Mouse (Mus musculus) heart, postnatal 4 days (tissue): ENCODE results near the gene 1600002K03Rik. TPM values are rescaled to one million over a fixed set of nuclear protein-coding genes. Genes with fewer than 3 reads are reported as not detected.
"Not testable (repeated sequence)": the region's sequence is repeated elsewhere in the genome, so short reads cannot be mapped to it uniquely, and the experiment has no call there.

Experiments used
- DNase-seq: peaks from one replicate; pipeline ENCODE4 v3.0.0; 2021
- total RNA-seq, 2 experiments: library from RNA; stranded (reverse); gene quantifications; 2 replicates each; pipeline ENCODE4 v1.2.3; 2021

The 1600002K03Rik gene
- total RNA-seq, 2 experiments from 2014 or later: 1.9 to 4.9 TPM

DNA sequence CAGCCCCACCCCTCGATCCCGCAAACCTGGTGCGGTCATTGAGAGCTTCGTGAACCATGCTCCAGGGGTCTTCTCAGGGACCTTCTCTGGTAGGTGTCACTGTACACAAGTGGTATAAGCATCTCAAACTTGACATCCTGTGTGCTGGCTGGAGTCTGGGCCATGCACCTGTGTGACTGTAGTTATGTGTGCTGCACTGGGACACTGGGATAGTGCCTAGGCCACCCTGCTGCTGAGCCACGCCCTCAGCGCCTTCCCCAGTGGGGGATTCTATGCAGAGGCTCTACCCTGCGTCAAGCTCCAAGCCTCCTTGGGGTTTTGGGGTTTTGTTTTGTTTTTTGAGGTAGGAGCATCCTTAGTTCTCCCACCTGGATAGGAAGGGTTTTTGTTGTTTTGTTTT, 18.4 kb upstream of the 1600002K03Rik start:
- DNase-seq: no peak

DNA sequence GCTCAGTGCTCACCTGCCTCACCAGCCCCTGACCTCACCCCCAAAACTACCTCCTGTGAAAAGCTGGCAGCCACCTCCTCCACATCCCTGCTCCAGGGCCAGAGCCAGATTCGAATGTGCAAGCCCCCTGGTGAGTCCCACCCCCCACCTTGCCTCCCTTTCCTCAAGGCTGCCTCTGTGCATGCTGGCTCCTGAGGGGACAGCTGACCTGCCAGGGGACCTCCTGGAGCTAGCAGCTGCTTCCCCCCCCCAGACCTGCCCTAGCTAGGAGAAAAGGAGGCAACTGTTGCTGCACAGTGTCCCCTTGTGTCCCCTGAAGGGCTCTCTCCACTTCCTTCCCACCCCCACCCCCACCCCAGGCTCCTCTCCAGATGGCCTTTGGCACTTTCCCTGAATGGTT, 17.5 kb upstream of the 1600002K03Rik start:
- no peak for DNase-seq

DNA sequence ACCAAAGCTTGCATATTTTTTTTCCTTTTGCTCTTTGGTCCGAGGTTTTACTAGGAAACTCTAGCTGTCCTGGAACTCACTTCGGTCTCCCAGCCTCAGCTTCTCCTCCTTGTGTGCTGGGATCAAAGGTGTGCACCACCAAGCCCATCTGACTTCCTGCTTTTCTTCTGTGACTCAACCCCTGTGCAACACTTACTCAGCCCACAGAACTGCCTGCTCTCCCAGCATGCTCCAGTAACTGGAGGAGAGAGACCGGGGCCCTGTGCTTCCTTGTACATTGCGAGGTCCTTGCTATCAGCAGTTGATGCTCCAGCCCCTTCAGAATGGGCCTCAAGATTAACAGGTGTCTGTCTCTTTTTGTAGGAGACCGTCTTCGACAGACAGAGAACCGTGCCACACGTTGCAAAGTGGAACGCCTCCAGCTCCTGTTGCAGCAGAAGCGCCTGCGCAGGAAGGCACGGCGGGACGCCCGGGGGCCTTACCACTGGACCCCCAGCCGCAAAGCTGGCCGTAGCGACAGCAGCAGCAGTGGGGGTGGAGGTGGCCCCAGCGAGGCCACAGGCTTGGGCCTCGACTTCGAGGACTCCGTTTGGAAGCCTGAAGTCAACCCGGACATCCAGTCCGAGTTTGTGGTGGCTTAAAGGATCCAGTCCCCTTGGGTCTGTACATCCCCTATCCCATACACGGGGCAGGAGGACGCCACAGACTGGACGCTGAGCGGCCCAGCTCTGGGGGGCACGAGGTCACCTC, 16.6 kb upstream of the 1600002K03Rik start:
- no peak for DNase-seq

DNA sequence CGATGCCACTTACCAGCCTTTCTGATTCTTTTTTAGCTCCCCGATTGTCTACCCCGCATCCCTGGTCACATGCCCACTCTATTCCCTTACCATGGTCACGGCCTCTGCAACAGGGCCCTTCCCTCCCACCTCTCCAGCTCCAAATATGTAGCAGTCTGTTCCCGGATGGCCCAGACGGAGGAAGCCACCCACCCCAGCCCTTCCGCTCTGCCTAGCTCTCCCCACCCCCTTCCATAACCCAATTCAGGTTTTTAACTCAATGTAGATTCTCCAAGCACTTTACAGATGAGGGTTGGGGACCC, 16.0 kb upstream of the 1600002K03Rik start:
- DNase-seq: peak; percentile 59

DNA sequence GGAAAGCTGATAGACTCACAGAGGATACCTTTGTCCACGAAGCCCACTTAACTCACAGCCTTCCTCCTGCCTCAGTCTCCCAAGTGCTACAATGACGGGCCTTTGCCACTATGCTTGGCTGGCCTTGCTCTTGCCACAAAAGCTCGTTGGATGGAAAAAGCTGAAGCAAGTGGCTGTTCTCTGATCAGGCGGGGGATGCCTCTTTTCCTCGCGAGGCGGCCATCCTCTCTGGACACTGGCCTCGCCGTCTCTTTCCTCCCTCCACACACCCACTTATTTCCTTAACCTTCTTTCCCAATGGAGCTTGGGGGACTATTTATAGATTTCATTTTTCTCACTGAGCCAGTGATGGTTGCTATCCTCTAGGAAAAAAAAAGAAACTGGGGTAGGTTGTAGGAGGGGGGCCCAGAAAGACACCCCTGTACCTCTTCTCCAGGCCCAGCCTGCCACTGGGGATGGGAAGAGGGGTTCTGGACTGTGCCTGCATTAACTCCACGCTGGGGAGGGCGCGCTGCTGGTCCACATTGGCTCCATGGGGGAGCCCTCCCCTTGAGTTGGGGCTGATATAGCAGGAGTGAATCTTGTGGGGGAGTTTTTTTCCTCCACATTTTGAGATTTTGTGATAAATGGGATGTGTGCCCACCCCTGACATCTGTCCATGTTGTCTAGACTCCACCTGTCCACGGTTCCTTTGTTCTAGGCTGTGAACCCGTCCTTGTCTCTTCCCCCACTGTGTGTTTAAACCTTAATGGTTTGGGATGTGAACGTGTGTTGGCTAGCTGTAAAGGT, 15.4 kb upstream of the 1600002K03Rik start:
- DNase-seq: no peak

- peak; percentile 76 for DNase-seq
Observed at GRCm38 (mm10) chr10:80158307-80158986, 14.3 kb upstream of the 1600002K03Rik start.

DNA sequence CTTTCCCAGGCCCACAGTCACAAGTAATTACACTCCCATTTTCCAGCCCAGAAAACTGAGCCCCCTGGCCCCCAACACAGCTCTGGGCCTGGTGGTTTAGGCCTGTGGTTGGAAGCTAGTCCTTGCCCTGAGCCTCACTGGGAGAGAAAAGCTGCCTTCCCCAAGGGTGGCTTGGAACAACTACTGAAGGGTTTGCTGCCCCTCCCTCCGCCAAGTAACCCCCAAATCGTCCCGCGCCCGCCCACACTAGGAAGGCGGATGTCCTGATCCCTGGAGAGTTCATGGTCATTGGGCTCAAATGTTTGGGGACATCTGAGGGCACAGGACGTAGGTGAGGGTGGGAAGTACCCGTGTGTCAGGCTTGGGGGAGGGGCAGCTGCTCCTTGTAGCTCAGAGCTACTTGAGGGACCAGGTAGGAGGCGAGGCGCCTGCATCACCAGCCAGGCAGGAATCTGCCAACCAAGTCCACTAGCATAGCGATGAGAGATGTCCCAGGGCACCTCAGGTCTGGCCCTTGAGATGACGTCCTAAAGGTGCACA, 13.7 kb upstream of the 1600002K03Rik start:
- peak; percentile 67 for DNase-seq

DNA sequence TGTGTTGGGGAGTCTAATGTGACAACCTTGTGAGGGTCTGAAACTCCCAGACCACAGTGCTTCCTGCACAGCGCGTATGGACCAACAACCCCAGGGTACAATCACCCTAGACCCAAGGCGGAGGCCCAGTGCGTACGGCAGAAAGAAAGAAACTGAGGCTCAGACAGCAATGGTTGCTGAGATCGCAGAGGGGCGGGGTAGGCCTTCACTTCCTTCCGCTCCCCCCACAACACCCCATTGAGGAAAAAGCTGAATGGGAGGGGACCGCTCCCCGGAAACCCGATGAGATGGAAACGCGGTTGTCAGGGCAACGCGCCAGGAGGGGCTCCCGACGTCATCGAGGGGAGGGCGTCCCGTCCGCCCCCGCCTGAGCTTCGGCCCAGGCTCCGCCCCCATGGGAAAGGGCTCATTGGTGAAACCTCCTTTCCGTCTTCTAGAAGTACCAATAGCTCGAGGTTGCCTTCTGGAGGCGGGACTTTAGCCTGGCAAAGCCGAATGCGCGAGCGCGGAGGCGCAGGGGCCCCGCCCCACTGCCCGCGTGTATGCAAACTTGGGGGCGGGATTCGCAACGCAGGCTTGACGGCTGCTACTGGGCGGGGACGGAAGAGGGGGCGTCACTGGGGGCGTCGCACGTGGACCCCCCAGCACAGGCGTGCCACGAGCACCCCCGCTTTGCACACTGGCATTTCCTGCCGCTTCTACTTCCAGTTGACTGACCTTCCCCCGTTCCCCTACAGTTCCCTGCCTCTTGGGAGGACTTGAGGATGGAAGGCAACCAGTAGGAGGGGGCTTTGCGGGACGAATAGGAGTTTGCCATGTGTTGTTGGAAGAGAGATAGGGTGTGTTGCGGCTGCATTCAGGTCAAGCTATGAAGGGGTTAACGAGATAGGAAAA, 12.9 kb upstream of the 1600002K03Rik start:
- DNase-seq: peak; percentile 99

DNA sequence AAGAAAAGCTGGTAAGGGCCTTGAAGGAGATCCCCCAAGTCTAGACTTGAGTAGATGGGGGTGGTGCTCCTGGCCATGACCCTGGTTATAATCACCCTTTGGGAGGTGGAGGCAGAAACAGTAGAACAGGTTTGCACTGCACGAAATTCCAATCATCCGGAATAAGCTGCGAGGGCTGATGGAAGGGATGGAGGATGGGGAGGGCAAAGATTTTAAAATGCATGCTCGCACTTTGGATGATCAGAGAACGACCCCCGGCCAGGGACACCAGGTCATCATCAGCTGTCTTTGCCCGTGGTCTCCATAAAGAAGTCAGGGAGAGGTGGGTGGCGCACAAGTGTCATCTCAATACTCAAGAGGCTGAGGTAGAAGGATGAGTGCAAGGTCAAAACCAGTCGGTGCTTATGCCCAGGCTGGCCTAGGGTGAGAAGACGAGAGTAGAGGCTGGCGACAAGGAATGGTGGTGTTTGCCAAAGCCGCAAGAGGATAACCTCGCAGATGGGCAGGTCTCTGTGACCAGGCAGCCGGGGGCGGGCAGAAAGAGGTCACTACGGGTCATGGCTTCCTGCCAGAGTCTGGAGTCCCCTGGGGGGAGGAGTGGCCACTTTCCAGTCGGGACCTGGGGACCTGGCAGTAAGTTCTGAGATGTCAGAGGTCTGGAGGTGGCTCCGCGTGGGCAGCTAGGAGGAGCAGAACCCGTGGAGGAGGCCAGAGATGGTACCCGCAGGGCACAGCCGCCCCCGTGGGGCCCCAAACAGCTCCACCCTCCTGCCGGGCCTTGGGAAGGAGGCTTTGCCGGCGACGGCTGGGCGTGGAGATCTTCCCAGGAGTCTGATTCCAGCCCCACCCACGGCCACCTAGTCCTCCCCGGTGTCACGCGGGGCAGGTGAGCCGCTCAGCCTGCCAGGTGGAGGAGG, 12.0 kb upstream of the 1600002K03Rik start:
- DNase-seq: peak; percentile 93

- peak; percentile 49 for DNase-seq
Observed at GRCm38 (mm10) chr10:80161522-80162242, 11.1 kb upstream of the 1600002K03Rik start.

GRCm38 (mm10) chr10:80162243-80162608, 10.5 kb upstream of the 1600002K03Rik start:
- no peak for DNase-seq

GRCm38 (mm10) chr10:80162716-80163299, 9.9 kb upstream of the 1600002K03Rik start:
- peak; percentile 13 for DNase-seq

GRCm38 (mm10) chr10:80163721-80164120, 9.0 kb upstream of the 1600002K03Rik start:
- DNase-seq: peak; percentile 53

- peak; percentile 52 for DNase-seq
Observed at GRCm38 (mm10) chr10:80164161-80164997, 8.4 kb upstream of the 1600002K03Rik start.

DNA sequence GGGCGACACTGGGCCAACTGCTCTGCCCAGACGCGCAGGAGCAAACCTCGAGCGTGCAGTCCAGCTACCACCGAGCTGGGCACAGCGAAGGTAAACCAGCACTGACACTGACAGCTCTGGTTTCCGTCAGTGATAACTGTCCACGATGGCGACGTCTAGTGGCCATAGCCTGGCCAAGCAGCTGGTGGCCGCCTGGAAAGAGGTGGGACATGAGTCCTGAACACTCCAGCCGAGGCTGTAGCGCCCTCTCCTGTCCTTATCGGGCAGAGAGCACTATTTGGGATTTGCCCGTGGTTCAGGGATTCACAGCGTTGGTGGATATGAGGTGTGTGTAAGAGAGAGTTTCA, 7.8 kb upstream of the 1600002K03Rik start:
- peak; percentile 99 for DNase-seq

DNA sequence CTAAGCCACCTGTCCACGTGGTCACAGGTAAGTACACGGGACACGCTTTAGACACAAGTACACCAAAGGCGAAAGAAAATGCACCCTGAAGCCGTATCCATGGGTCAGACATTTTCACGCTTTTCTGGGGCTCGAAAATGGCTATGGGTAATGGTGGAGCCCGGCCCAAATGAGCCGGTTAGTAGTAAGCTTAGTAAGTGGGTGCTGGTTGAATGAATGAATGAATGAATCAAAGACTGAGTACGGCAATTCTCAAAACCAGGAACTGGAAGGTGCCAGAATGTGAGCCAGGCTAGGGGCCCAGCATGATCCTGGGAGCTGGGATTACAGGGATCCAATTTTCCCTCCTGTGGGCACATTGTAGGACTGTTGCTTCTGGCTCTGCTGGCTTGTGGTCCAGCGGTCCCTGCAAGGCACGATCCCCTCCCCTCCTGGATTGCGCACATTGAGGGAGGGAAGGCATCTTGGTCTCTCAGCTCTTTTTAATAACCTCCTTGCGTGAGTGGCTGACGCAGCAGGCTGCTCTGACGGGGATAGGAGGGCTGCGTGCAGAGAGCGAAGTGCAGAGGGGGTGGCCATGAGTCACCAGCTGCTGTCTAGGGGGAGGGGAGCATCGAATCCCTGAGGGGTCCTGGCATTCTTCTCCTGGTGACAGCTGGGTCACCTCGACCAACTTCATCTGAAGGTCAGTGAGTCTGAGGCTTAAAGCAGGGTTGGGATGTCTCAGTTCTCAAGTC, 7.2 kb upstream of the 1600002K03Rik start, which contains the start of gene Cirbp:
Gene Cirbp (plus strand): TSS at position 594 of the 737 bp plus-strand sequence.
- DNase-seq: peak; percentile 75

DNA sequence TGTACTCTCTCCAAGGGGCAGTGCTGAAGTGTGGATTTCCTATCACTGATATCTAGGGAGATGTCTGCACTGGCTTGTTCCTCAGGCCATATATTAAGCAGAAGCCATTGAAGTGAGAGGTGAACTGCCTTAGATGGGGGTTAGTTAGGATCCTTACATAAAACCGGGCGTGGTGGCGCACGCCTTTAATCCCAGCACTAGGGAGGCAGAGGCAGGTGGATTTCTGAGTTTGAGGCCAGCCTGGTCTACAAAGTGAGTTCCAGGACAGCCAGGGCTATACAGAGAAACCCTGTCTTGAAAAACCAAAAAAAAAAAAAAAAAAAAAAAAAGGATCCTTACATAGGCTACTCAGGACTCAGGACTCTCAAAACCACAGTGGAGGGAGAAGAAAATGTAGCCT, 6.6 kb upstream of the 1600002K03Rik start:
- not testable (repeated sequence) for DNase-seq

DNA sequence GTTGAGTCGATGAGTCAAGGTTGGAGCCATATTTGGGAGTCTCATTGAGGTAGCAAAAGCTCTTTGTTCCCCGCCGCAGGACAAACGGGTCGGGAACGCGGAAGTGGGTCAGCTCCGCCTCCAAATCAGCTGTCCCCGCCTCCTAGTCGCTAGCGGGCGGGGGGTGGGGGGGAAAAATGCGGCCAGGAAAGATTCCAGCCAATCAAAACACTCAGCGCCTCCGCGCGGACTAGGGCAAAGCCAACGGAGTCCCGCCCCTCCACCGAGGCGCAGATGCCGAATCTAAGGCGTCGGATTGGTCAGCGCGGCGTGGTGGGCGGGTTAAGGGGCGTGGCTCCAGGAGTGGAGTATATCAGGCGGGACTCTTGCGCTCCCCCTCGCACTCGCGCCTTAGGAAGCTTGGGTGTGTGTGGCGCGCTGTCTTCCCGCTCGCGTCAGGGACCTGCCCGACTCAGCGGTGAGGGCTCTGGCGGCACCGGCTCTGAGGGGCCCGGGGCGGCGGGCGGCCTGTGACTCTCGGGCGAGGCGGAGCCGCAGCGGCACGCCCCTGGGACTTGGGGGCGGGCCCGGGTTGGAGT, 5.2 kb upstream of the 1600002K03Rik start:
- DNase-seq: peak; percentile 100
